Mouse (Mus musculus): ENCODE results near the gene Pglyrp3. TPM values are rescaled to one million over a fixed set of nuclear protein-coding genes. Genes with fewer than 3 reads are reported as not detected.

Gene Pglyrp3
- polyA plus RNA-seq, 1 experiment from 2014 or later: not detected

Small RNA genes lying within 50 kb of the gene (microRNA-seq; reads per million reads assigned to microRNA genes)
- not detected for gene Gm23697 (ENCODE audit: borderline number of aligned reads)
- gene Gm25145 (ENCODE audit: borderline number of aligned reads): not detected

Other genes starting within 250 kb of the Pglyrp3 start
- 0.31 and 1.00 TPM in 2 replicates for gene Lor, start 68.6 kb downstream of the Pglyrp3 start, polyA plus RNA-seq (2014; fragmentation: Nextera tagmentation; extraction: Ambion mirVana)
- not detected in 2 replicates for gene Prr9, start 109.4 kb downstream of the Pglyrp3 start, polyA plus RNA-seq (2014; fragmentation: Nextera tagmentation; extraction: Ambion mirVana)
- gene Lelp1, start 128.2 kb downstream of the Pglyrp3 start, polyA plus RNA-seq (2014; fragmentation: Nextera tagmentation; extraction: Ambion mirVana): not detected in 2 replicates
- gene Sprr2a1, start 201.2 kb downstream of the Pglyrp3 start, polyA plus RNA-seq (2014; fragmentation: Nextera tagmentation; extraction: Ambion mirVana): not detected in 2 replicates
- gene Sprr2a2, start 201.3 kb downstream of the Pglyrp3 start, polyA plus RNA-seq (2014; fragmentation: Nextera tagmentation; extraction: Ambion mirVana): 0.86 and 0.96 TPM in 2 replicates

Data from heart, embryonic 11.5 days (tissue).